Mouse (Mus musculus): Measurements from ENCODE around the gene Rarb. TPM values are rescaled to one million over a fixed set of nuclear protein-coding genes. Genes with fewer than 3 reads are reported as not detected.
A peak's percentile ranks its signal among the peaks of the same experiment; 100 is the strongest.

Rarb gene
- total and polyA plus RNA-seq, 2 experiments from 2014 or later: 8.5 to 14.4 TPM

DNA sequence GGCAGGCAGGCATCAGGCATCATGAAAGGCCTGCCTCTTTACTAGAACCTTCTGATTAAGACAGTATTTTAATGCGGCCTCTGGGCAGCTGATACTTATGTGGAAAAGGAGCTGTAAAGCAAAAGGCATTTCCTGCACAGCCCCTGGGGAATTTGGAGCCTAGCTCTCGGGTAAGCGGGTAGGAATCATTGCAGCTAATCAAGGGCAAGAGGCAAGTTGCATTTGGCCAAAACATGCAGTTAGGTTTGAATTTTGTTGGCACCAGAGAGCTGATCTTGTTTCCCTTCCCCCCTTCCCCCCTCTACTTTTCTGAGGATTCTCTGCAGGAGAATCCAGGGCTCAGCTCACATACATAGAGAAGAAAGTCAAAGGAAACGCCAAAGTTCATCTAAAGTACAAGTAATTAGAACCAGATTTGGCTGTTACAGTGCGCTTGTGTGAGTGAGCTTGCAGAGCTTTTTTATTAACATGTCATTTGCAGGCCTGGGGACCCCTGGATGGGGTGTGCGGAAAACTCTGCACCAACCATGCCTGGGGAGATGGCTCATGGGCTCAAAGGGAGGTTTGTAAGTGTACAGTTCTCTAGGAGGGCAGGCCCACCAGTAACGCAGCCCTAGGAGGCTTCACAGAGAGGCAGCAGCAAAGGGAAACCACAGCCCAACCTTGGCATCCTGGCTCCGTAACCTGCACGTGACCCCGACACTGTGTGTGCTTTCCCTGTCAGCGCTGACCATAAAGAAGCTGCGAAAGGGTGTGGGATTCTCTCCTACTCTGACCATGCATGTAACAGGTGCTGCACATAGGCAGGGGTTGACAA is 264.1 kb downstream of the Rarb start:
- DNase-seq (ENCODE audit: low spot score): peak; percentile 87
- TF ChIP-seq CTCF (IDR thresholded peaks at IDR 0.05; ENCODE audit: low read depth) (no peak), EP300 (IDR thresholded peaks at IDR 0.05; ENCODE audit: low read depth) (peak; percentile 73; the same call in 1 of the 2 replicates)
- no peaks in the 10 kb centered on the region for H3K27me3 ChIP-seq (ENCODE audit: control insufficient read depth, insufficient read depth, low read length)
- ATAC-seq (ENCODE audit: insufficient read depth, low read depth): peak; percentile 65
- peaks cover 56% of the 10 kb centered on the region for H3K4me1 ChIP-seq (ENCODE audit: control insufficient read depth, insufficient read depth)
- H3K9ac ChIP-seq (replicated peaks; ENCODE audit: low read depth, low read length): 0 out of 2 replicates have a peak overlapping the region, but pooled peaks have one; percentile 8
- peak overlapping the region; percentile 32 for H3K4me2 ChIP-seq (ENCODE audit: low read depth, low read length)
- H3K9me3 ChIP-seq (replicated peaks; ENCODE audit: control insufficient read depth, low read length): no peaks in the 10 kb centered on the region
- WGBS: 27% methylated on average over 12 of the region's 12 CpGs
- H3K36me3 ChIP-seq (replicated peaks; ENCODE audit: control insufficient read depth, insufficient read depth, low read length): no peaks in the 10 kb centered on the region
- no peak overlapping the region for H3K4me3 ChIP-seq (ENCODE audit: low read depth, low read length)
- H3K27ac ChIP-seq (ENCODE audit: low read depth): peak overlapping the region; percentile 65

DNA sequence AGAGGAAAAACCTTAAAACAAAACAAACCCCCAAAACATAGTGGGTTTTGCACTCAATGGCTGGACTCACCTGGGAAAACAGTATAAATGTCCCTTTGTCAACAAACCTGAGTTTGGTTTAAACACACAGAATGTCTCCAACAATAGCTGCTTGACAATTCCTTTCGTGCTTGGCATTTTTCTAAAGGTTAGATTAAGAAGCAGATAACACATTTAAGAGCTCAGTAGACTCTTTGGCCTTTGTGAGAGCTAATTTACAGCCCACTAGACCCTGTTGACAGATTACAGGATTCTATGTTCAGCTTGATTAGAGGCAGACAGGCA is 264.7 kb downstream of the Rarb start:
- Histone ChIP-seq H3K9me3 (replicated peaks; ENCODE audit: control insufficient read depth, low read length) (no peaks in the 10 kb centered on the region), H3K27ac (ENCODE audit: low read depth) (peak overlapping the region; percentile 65), H3K4me2 (ENCODE audit: low read depth, low read length) (no peak overlapping the region), H3K9ac (replicated peaks; ENCODE audit: low read depth, low read length) (no peak overlapping the region), H3K27me3 (ENCODE audit: control insufficient read depth, insufficient read depth, low read length) (no peaks in the 10 kb centered on the region), H3K4me1 (ENCODE audit: control insufficient read depth, insufficient read depth) (peaks cover 50% of the 10 kb centered on the region), H3K36me3 (replicated peaks; ENCODE audit: control insufficient read depth, insufficient read depth, low read length) (no peaks in the 10 kb centered on the region), H3K4me3 (ENCODE audit: low read depth, low read length) (no peak overlapping the region)
- TF ChIP-seq CTCF (IDR thresholded peaks at IDR 0.05; ENCODE audit: low read depth) (no peak), EP300 (IDR thresholded peaks at IDR 0.05; ENCODE audit: low read depth) (no peak)
- ATAC-seq (ENCODE audit: insufficient read depth, low read depth): no peak
- no peak for DNase-seq (ENCODE audit: low spot score)
- 18% methylated on average over 1 of the region's 1 CpGs for WGBS

DNA sequence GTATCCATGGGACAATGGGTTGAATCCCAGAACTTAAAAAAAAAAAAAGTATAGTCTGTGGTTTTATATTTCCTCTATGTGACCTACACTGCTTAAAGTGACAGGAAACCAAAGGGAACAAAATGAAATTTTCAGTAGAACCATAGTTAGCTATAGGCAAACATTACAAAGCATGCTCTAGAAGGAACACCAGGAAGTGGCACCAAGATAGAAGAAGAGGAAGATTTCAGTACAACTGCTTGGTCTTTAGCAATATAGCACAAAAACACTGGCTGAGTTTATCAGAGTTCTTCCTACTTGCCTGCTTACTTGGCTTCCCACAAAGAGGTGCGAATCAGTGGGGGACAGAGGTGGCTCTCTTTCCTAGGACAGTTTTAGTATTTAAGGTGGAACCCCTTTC is 266.7 kb downstream of the Rarb start:
- DNase-seq (ENCODE audit: low spot score): no peak
- Histone ChIP-seq H3K4me3 (ENCODE audit: low read depth, low read length) (no peak overlapping the region), H3K4me1 (ENCODE audit: control insufficient read depth, insufficient read depth) (peaks cover 45% of the 10 kb centered on the region), H3K9me3 (replicated peaks; ENCODE audit: control insufficient read depth, low read length) (no peaks in the 10 kb centered on the region), H3K4me2 (ENCODE audit: low read depth, low read length) (no peak overlapping the region), H3K27me3 (ENCODE audit: control insufficient read depth, insufficient read depth, low read length) (no peaks in the 10 kb centered on the region), H3K36me3 (replicated peaks; ENCODE audit: control insufficient read depth, insufficient read depth, low read length) (no peaks in the 10 kb centered on the region), H3K27ac (ENCODE audit: low read depth) (no peak overlapping the region), H3K9ac (replicated peaks; ENCODE audit: low read depth, low read length) (no peak overlapping the region)
- 63% methylated on average over 1 of the region's 1 CpGs for WGBS
- no peak for ATAC-seq (ENCODE audit: insufficient read depth, low read depth)
- TF ChIP-seq CTCF (IDR thresholded peaks at IDR 0.05; ENCODE audit: low read depth) (no peak), EP300 (IDR thresholded peaks at IDR 0.05; ENCODE audit: low read depth) (no peak)

GRCm38 (mm10) chr14:16551843-16552242 is 267.1 kb downstream of the Rarb start:
- no peak for DNase-seq (ENCODE audit: low spot score)
- H3K4me3 ChIP-seq (ENCODE audit: low read depth, low read length): no peak overlapping the region
- 71% methylated on average over 1 of the region's 1 CpGs for WGBS
- no peak overlapping the region for H3K9ac ChIP-seq (replicated peaks; ENCODE audit: low read depth, low read length)
- no peaks in the 10 kb centered on the region for H3K36me3 ChIP-seq (replicated peaks; ENCODE audit: control insufficient read depth, insufficient read depth, low read length)
- H3K27ac ChIP-seq (ENCODE audit: low read depth): no peak overlapping the region
- H3K4me2 ChIP-seq (ENCODE audit: low read depth, low read length): no peak overlapping the region
- peaks cover 48% of the 10 kb centered on the region for H3K4me1 ChIP-seq (ENCODE audit: control insufficient read depth, insufficient read depth)
- H3K27me3 ChIP-seq (ENCODE audit: control insufficient read depth, insufficient read depth, low read length): no peaks in the 10 kb centered on the region
- no peaks in the 10 kb centered on the region for H3K9me3 ChIP-seq (replicated peaks; ENCODE audit: control insufficient read depth, low read length)
- no peak for ATAC-seq (ENCODE audit: insufficient read depth, low read depth)
- TF ChIP-seq CTCF (IDR thresholded peaks at IDR 0.05; ENCODE audit: low read depth): no peak
- no peak for TF ChIP-seq EP300 (IDR thresholded peaks at IDR 0.05; ENCODE audit: low read depth)

- Histone ChIP-seq H3K4me3 (ENCODE audit: low read depth, low read length) (no peak overlapping the region), H3K27ac (ENCODE audit: low read depth) (peak overlapping the region; percentile 71), H3K9ac (replicated peaks; ENCODE audit: low read depth, low read length) (peak overlapping the region; percentile 23; the same call in 1 of the 2 replicates), H3K4me2 (ENCODE audit: low read depth, low read length) (no peak overlapping the region), H3K36me3 (replicated peaks; ENCODE audit: control insufficient read depth, insufficient read depth, low read length) (no peaks in the 10 kb centered on the region), H3K4me1 (ENCODE audit: control insufficient read depth, insufficient read depth) (peaks cover 40% of the 10 kb centered on the region), H3K27me3 (ENCODE audit: control insufficient read depth, insufficient read depth, low read length) (no peaks in the 10 kb centered on the region), H3K9me3 (replicated peaks; ENCODE audit: control insufficient read depth, low read length) (no peaks in the 10 kb centered on the region)
- whole genome bisulfite sequencing: 85% methylated on average over 8 of the region's 8 CpGs
- DNase-seq (ENCODE audit: low spot score) (no peak), ATAC-seq (ENCODE audit: insufficient read depth, low read depth) (no peak)
- TF ChIP-seq EP300 (IDR thresholded peaks at IDR 0.05; ENCODE audit: low read depth): no peak
- no peak for TF ChIP-seq CTCF (IDR thresholded peaks at IDR 0.05; ENCODE audit: low read depth)
Observed at GRCm38 (mm10) chr14:16548200-16548576, 270.8 kb downstream of the Rarb start.

Measured in heart, postnatal 0 days (tissue).